Mouse (Mus musculus): ENCODE measurements around the gene Auts2.

The Auts2 gene

GRCm38 (mm10) chr5:132195048-132195533, 348.1 kb downstream of the Auts2 start:
- in situ Hi-C loops (cut with MboI; ENCODE audit: low sequenced_read_pairs) = no loop called here

- in situ Hi-C loops (cut with MboI; ENCODE audit: low sequenced_read_pairs) = no loop called here
Measured at GRCm38 (mm10) chr5:132190190-132190589, 353.0 kb downstream of the Auts2 start.

- in situ Hi-C loops (cut with MboI; ENCODE audit: low sequenced_read_pairs) = no loop called here
Measured at GRCm38 (mm10) chr5:132186659-132187058, 356.5 kb downstream of the Auts2 start.

- in situ Hi-C loops (cut with MboI; ENCODE audit: low sequenced_read_pairs) = no loop called here
Measured at GRCm38 (mm10) chr5:132186221-132186620, 356.9 kb downstream of the Auts2 start.

GRCm38 (mm10) chr5:132184395-132185095, 358.6 kb downstream of the Auts2 start:
- in situ Hi-C loops (cut with MboI; ENCODE audit: low sequenced_read_pairs) = no loop called here

GRCm38 (mm10) chr5:132182077-132182476, 361.1 kb downstream of the Auts2 start:
- in situ Hi-C loops (cut with MboI; ENCODE audit: low sequenced_read_pairs) = no loop called here

GRCm38 (mm10) chr5:132170010-132170409, 373.1 kb downstream of the Auts2 start:
- in situ Hi-C loops (cut with MboI; ENCODE audit: low sequenced_read_pairs) = no loop called here

- in situ Hi-C loops (cut with MboI; ENCODE audit: low sequenced_read_pairs) = no loop called here
Measured at GRCm38 (mm10) chr5:132168805-132169204, 374.3 kb downstream of the Auts2 start.

GRCm38 (mm10) chr5:132168224-132168623, 374.9 kb downstream of the Auts2 start:
- in situ Hi-C loops (cut with MboI; ENCODE audit: low sequenced_read_pairs) = no loop called here

- in situ Hi-C loops (cut with MboI; ENCODE audit: low sequenced_read_pairs) = no loop called here
Measured at GRCm38 (mm10) chr5:132166559-132166958, 376.6 kb downstream of the Auts2 start.

GRCm38 (mm10) chr5:132163960-132164359, 379.2 kb downstream of the Auts2 start:
- in situ Hi-C loops (cut with MboI; ENCODE audit: low sequenced_read_pairs) = no loop called here

GRCm38 (mm10) chr5:132162206-132162533, 381.0 kb downstream of the Auts2 start:
- in situ Hi-C loops (cut with MboI; ENCODE audit: low sequenced_read_pairs) = no loop called here

- in situ Hi-C loops (cut with MboI; ENCODE audit: low sequenced_read_pairs) = no loop called here
Measured at GRCm38 (mm10) chr5:132161338-132162205, 381.6 kb downstream of the Auts2 start.

GRCm38 (mm10) chr5:132144181-132144580, 399.0 kb downstream of the Auts2 start:
- in situ Hi-C loops (cut with MboI; ENCODE audit: low sequenced_read_pairs) = no loop called here

- in situ Hi-C loops (cut with MboI; ENCODE audit: low sequenced_read_pairs) = no loop called here
Measured at GRCm38 (mm10) chr5:132140816-132141215, 402.3 kb downstream of the Auts2 start.

GRCm38 (mm10) chr5:132135941-132136663, 407.0 kb downstream of the Auts2 start:
- in situ Hi-C loops (cut with MboI; ENCODE audit: low sequenced_read_pairs) = no loop called here

- in situ Hi-C loops (cut with MboI; ENCODE audit: low sequenced_read_pairs) = no loop called here
Measured at GRCm38 (mm10) chr5:132131948-132132347, 411.2 kb downstream of the Auts2 start.

GRCm38 (mm10) chr5:132130577-132130976, 412.6 kb downstream of the Auts2 start:
- in situ Hi-C loops (cut with MboI; ENCODE audit: low sequenced_read_pairs) = no loop called here

- in situ Hi-C loops (cut with MboI; ENCODE audit: low sequenced_read_pairs) = no loop called here
Measured at GRCm38 (mm10) chr5:132126626-132127025, 416.5 kb downstream of the Auts2 start.

- in situ Hi-C loops (cut with MboI; ENCODE audit: low sequenced_read_pairs) = no loop called here
Measured at GRCm38 (mm10) chr5:132115631-132116030, 427.5 kb downstream of the Auts2 start.

GRCm38 (mm10) chr5:132114561-132115301, 428.4 kb downstream of the Auts2 start:
- in situ Hi-C loops (cut with MboI; ENCODE audit: low sequenced_read_pairs) = no loop called here

All from CH12F3 (cell line).